Mouse (Mus musculus) heart, embryonic 13.5 days (tissue): ENCODE data around the gene Klk1b8. TPM values are rescaled to one million over a fixed set of nuclear protein-coding genes. Genes with fewer than 3 reads are reported as not detected.

Experiments used
- polyA plus RNA-seq: library from polyadenylated mRNA; unstranded; fragments of >200 nt; fragmentation: Nextera tagmentation; extraction: Ambion mirVana; gene quantifications from 2 replicates; pipeline ENCODE4 v1.2.1, GENCODE M21; 2015

Gene Klk1b8
- polyA plus RNA-seq, 1 experiment from 2014 or later = not detected

Other genes with a start within 250 kb of the Klk1b8 start
- 0.20 TPM in 1 of 2 replicates, not detected in the other for gene Klk13, start 238.1 kb upstream of the Klk1b8 start, polyA plus RNA-seq
- not detected in 2 replicates for gene Klk12, start 181.8 kb upstream of the Klk1b8 start, polyA plus RNA-seq
- gene Klk11, start 176.1 kb upstream of the Klk1b8 start, polyA plus RNA-seq = not detected in 2 replicates
- gene Klk10, start 169.6 kb upstream of the Klk1b8 start, polyA plus RNA-seq = 0.10 and 0.11 TPM in 2 replicates
- gene Klk9, start 158.8 kb upstream of the Klk1b8 start, polyA plus RNA-seq = 0.13 and 0.25 TPM in 2 replicates
- gene Klk8, start 153.1 kb upstream of the Klk1b8 start, polyA plus RNA-seq = 25.8 and 27.9 TPM in 2 replicates
- 0.09 and 0.10 TPM in 2 replicates for gene Klk7, start 139.4 kb upstream of the Klk1b8 start, polyA plus RNA-seq
- gene Klk6, start 126.2 kb upstream of the Klk1b8 start, polyA plus RNA-seq = not detected in 2 replicates
- not detected in 2 replicates for gene Klk5, start 108.7 kb upstream of the Klk1b8 start, polyA plus RNA-seq
- gene Klk4, start 69.5 kb upstream of the Klk1b8 start, polyA plus RNA-seq = not detected in 2 replicates
- not detected in 2 replicates for gene Klk15, start 16.9 kb upstream of the Klk1b8 start, polyA plus RNA-seq
- gene Klk1b1, start 16.1 kb downstream of the Klk1b8 start, polyA plus RNA-seq = not detected in 2 replicates
- not detected in 2 replicates for gene Klk1b9, start 25.4 kb downstream of the Klk1b8 start, polyA plus RNA-seq
- gene Klk1b11, start 45.2 kb downstream of the Klk1b8 start, polyA plus RNA-seq = not detected in 2 replicates
- not detected in 2 replicates for gene Klk1b26, start 61.5 kb downstream of the Klk1b8 start, polyA plus RNA-seq
- not detected in 2 replicates for gene Klk1b27, start 101.6 kb downstream of the Klk1b8 start, polyA plus RNA-seq
- gene Klk1b21, start 151.7 kb downstream of the Klk1b8 start, polyA plus RNA-seq = not detected in 2 replicates
- gene Klk1b22, start 162.0 kb downstream of the Klk1b8 start, polyA plus RNA-seq = not detected in 2 replicates
- not detected in 2 replicates for gene Klk1b16, start 186.1 kb downstream of the Klk1b8 start, polyA plus RNA-seq
- not detected in 2 replicates for gene Klk1b24, start 237.6 kb downstream of the Klk1b8 start, polyA plus RNA-seq
- gene Klk1b3, start 247.5 kb downstream of the Klk1b8 start, polyA plus RNA-seq = not detected in 2 replicates